Mouse (Mus musculus) MEL (cell line): Measurements from ENCODE around the gene Higd1c.

Experiments
- CTCF ChIP-seq, 3 experiments: IDR thresholded peaks in 2 of 3; conservative IDR thresholded peaks in 1 of 3; 2 replicates each; pipeline ENCODE4 v1.5.1; 2011 to 2012; ENCODE audit warnings: low read length in 3 of 3, low read depth in 2 of 3, mild to moderate bottlenecking in 2 of 3, improper control_type of control experiment in 1 of 3, inconsistent platforms in 1 of 3, mixed read lengths in 1 of 3, moderate library complexity in 1 of 3; ENCODE audit not compliant: control insufficient read depth in 1 of 3, insufficient read depth in 1 of 3, poor library complexity in 1 of 3, severe bottlenecking in 1 of 3
- EP300 ChIP-seq, 2 experiments: IDR thresholded peaks; 2 replicates each; pipeline ENCODE4 v1.6.1; 2011; ENCODE audit warnings: improper control_type of control experiment in 2 of 2, low read length in 2 of 2, low read depth in 1 of 2, mild to moderate bottlenecking in 1 of 2
- HCFC1 ChIP-seq: IDR thresholded peaks from 2 replicates; pipeline ENCODE4 v1.6.1; 2012; ENCODE audit warnings: low read depth, mild to moderate bottlenecking, inconsistent platforms, low read length, improper control_type of control experiment, moderate library complexity
- USF1 ChIP-seq: IDR thresholded peaks from 2 replicates; pipeline ENCODE4 v1.6.1; 2014; ENCODE audit warnings: low read depth, mild to moderate bottlenecking, inconsistent platforms, low read length, improper control_type of control experiment, moderate library complexity

DNA sequence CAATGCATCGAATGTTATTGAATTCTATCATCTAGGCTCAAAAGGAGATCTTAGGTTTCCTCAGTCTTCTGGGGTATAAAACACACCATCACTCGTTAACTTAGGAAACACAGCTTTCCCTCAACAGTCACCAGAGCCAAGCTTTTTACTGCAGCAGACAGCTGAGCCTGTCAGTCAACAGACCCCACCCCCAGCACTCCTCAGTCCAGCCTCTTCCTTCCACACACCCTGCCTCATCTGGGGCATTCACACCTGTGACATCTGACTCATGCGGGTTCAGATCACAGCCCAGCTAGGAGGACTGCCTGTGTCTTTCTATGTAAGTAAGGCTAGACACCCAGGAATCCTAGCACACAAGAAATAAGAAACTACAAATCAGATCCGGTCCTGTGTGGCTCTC, 49.7 kb downstream of the Higd1c start:
- TF ChIP-seq USF1 (no peak), EP300 (IDR thresholded peaks at IDR 0.05; ENCODE audit: low read depth in 1 of 2, low read length in 2 of 2) (no peak), CTCF (IDR thresholded peaks at IDR 0.05 in 2 of 3, conservative IDR thresholded peaks at IDR 0.05 in 1 of 3; ENCODE audit: control insufficient read depth in 1 of 3, insufficient read depth in 1 of 3, low read depth in 2 of 3, low read length in 3 of 3, poor library complexity in 1 of 3, severe bottlenecking in 1 of 3) (no peak), HCFC1 (no peak)
